Mouse (Mus musculus): Measurements from ENCODE around the gene Ccnj. TPM values are rescaled to one million over a fixed set of nuclear protein-coding genes. Genes with fewer than 3 reads are reported as not detected.
A peak's percentile ranks its signal among the peaks of the same experiment; 100 is the strongest.

Gene Ccnj
- polyA plus RNA-seq (2015; fragmentation: Nextera tagmentation; extraction: Ambion mirVana), result 2.9 and 3.3 TPM in 2 replicates

DNA sequence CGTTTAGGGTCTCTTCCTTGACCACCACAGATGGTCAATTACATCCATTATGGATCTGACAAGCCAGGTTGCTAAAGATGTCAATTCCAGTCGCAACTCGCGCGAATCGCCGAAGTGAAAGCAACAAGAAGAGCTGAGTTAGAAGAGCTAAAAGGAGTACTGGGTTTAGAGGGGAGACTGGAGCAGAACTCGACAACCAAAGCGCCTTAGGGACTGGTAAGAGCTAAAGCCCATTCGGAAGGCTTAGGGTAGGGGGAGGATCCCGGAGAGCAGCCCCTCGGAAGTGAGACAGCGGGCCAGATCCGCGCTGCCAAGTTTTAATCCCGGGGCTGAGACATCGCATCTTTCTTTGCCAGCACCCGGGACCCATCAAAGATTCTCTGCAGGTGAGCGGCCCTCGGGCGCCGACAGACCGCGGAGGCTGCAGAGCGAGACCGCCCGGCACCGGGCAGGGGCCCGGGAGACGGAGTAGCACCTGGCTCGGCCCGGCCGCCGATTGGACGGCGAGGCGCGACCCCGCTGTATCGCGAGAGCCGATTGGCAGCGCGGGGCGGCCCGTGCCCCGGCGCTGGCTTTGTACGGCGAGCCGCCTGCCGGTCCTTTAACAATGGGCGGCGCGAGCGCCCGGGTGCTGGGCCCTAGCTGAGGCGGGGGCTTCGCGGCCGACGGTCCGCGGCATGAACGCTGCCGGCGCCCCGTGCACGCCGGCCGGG, at the start of gene Ccnj:
Gene Ccnj (plus strand): TSS at position 577 of the 713 bp plus-strand sequence.
- WGBS, result under 1% methylated on average over 68 of the region's 71 CpGs
- peak within 1 kb of the TSS; percentile 89 for H3K9ac ChIP-seq (ENCODE audit: low read depth, low read length)
- peak within 1 kb of the TSS; percentile 78 for H3K27ac ChIP-seq (ENCODE audit: low read depth, low read length)
- H3K4me3 ChIP-seq (ENCODE audit: low read depth, low read length), result peak within 1 kb of the TSS; percentile 78
- no peaks in the 10 kb centered on the region for H3K27me3 ChIP-seq (replicated peaks; ENCODE audit: control insufficient read depth, insufficient read depth, low read length)
- peak; percentile 99 for ATAC-seq
- peak; percentile 25; the same call in 1 of the 2 replicates for TF ChIP-seq CTCF (IDR thresholded peaks at IDR 0.05; ENCODE audit: low read depth)
- 0 out of 2 replicates have a peak, but pooled peaks cover 3% of the 10 kb centered on the region for H3K4me1 ChIP-seq (replicated peaks; ENCODE audit: control insufficient read depth, insufficient read depth, low read length)
- H3K4me2 ChIP-seq (replicated peaks; ENCODE audit: low read depth), result peak within 1 kb of the TSS; percentile 81
- no peaks in the 10 kb centered on the region for H3K36me3 ChIP-seq (ENCODE audit: control insufficient read depth, insufficient read depth)
- no peaks in the 10 kb centered on the region for H3K9me3 ChIP-seq (ENCODE audit: control insufficient read depth)

- TF ChIP-seq CTCF (IDR thresholded peaks at IDR 0.05; ENCODE audit: low read depth), result no peak
- H3K27me3 ChIP-seq (replicated peaks; ENCODE audit: control insufficient read depth, insufficient read depth, low read length), result no peaks in the 10 kb centered on the region
- H3K9me3 ChIP-seq (ENCODE audit: control insufficient read depth), result no peaks in the 10 kb centered on the region
- H3K4me2 ChIP-seq (replicated peaks; ENCODE audit: low read depth), result no peak overlapping the region
- H3K4me1 ChIP-seq (replicated peaks; ENCODE audit: control insufficient read depth, insufficient read depth, low read length), result no peaks in the 10 kb centered on the region
- 68% methylated on average over 15 of the region's 15 CpGs for WGBS
- H3K9ac ChIP-seq (ENCODE audit: low read depth, low read length), result no peak overlapping the region
- ATAC-seq, result no peak
- H3K27ac ChIP-seq (ENCODE audit: low read depth, low read length), result no peak overlapping the region
- no peaks in the 10 kb centered on the region for H3K36me3 ChIP-seq (ENCODE audit: control insufficient read depth, insufficient read depth)
- no peak overlapping the region for H3K4me3 ChIP-seq (ENCODE audit: low read depth, low read length)
These were observed 42.9 kb upstream of the Ccnj start for GRCm38 (mm10) chr19:40788004-40788714.

- Histone ChIP-seq H3K27me3 (replicated peaks; ENCODE audit: control insufficient read depth, insufficient read depth, low read length) (no peaks in the 10 kb centered on the region), H3K4me2 (replicated peaks; ENCODE audit: low read depth) (no peak overlapping the region), H3K27ac (ENCODE audit: low read depth, low read length) (no peak overlapping the region), H3K9ac (ENCODE audit: low read depth, low read length) (no peak overlapping the region), H3K4me3 (ENCODE audit: low read depth, low read length) (no peak overlapping the region), H3K4me1 (replicated peaks; ENCODE audit: control insufficient read depth, insufficient read depth, low read length) (no peaks in the 10 kb centered on the region), H3K36me3 (ENCODE audit: control insufficient read depth, insufficient read depth) (no peaks in the 10 kb centered on the region), H3K9me3 (ENCODE audit: control insufficient read depth) (no peaks in the 10 kb centered on the region)
- WGBS, result 67% methylated on average over 2 of the region's 2 CpGs
- TF ChIP-seq CTCF (IDR thresholded peaks at IDR 0.05; ENCODE audit: low read depth), result no peak
- ATAC-seq, result no peak
These were observed 42.4 kb upstream of the Ccnj start for GRCm38 (mm10) chr19:40788715-40789084.

GRCm38 (mm10) chr19:40805176-40805737, 25.8 kb upstream of the Ccnj start:
- WGBS, result 26% methylated on average over 7 of the region's 7 CpGs
- no peaks in the 10 kb centered on the region for H3K27me3 ChIP-seq (replicated peaks; ENCODE audit: control insufficient read depth, insufficient read depth, low read length)
- H3K36me3 ChIP-seq (ENCODE audit: control insufficient read depth, insufficient read depth), result no peaks in the 10 kb centered on the region
- no peak overlapping the region for H3K27ac ChIP-seq (ENCODE audit: low read depth, low read length)
- no peak for ATAC-seq
- TF ChIP-seq CTCF (IDR thresholded peaks at IDR 0.05; ENCODE audit: low read depth), result no peak
- no peaks in the 10 kb centered on the region for H3K9me3 ChIP-seq (ENCODE audit: control insufficient read depth)
- no peak overlapping the region for H3K9ac ChIP-seq (ENCODE audit: low read depth, low read length)
- no peak overlapping the region for H3K4me3 ChIP-seq (ENCODE audit: low read depth, low read length)
- no peaks in the 10 kb centered on the region for H3K4me1 ChIP-seq (replicated peaks; ENCODE audit: control insufficient read depth, insufficient read depth, low read length)
- H3K4me2 ChIP-seq (replicated peaks; ENCODE audit: low read depth), result no peak overlapping the region

- no peaks in the 10 kb centered on the region for H3K4me1 ChIP-seq (replicated peaks; ENCODE audit: control insufficient read depth, insufficient read depth, low read length)
- no peaks in the 10 kb centered on the region for H3K36me3 ChIP-seq (ENCODE audit: control insufficient read depth, insufficient read depth)
- no peaks in the 10 kb centered on the region for H3K9me3 ChIP-seq (ENCODE audit: control insufficient read depth)
- H3K4me2 ChIP-seq (replicated peaks; ENCODE audit: low read depth), result no peak overlapping the region
- no peak for TF ChIP-seq CTCF (IDR thresholded peaks at IDR 0.05; ENCODE audit: low read depth)
- ATAC-seq, result no peak
- WGBS, result 76% methylated on average over 7 of the region's 7 CpGs
- H3K9ac ChIP-seq (ENCODE audit: low read depth, low read length), result no peak overlapping the region
- H3K27ac ChIP-seq (ENCODE audit: low read depth, low read length), result no peak overlapping the region
- no peaks in the 10 kb centered on the region for H3K27me3 ChIP-seq (replicated peaks; ENCODE audit: control insufficient read depth, insufficient read depth, low read length)
- no peak overlapping the region for H3K4me3 ChIP-seq (ENCODE audit: low read depth, low read length)
These were observed 21.2 kb upstream of the Ccnj start for GRCm38 (mm10) chr19:40809858-40810257.

DNA sequence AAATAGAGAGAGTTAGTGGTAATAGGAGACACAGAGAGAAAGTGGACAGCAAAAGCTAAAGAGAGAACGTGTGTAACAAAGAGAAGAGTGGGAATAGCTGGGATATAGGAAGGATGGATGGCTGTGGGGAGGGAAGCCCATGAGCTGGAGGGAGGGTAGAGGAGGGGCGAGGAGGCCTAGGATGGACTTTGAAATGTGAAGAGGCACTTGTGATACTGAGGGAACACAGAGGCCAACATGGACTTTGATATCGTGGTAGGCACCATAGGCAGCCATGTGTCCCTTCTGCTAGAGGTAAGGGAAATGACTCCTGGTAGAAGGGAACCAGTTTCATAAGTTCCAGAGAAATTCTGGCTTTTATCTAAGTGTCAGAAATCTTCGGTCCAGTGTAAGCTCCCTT, 19.2 kb upstream of the Ccnj start:
- no peak overlapping the region for H3K4me3 ChIP-seq (ENCODE audit: low read depth, low read length)
- no peaks in the 10 kb centered on the region for H3K36me3 ChIP-seq (ENCODE audit: control insufficient read depth, insufficient read depth)
- no peak overlapping the region for H3K27ac ChIP-seq (ENCODE audit: low read depth, low read length)
- H3K4me2 ChIP-seq (replicated peaks; ENCODE audit: low read depth), result no peak overlapping the region
- no peaks in the 10 kb centered on the region for H3K4me1 ChIP-seq (replicated peaks; ENCODE audit: control insufficient read depth, insufficient read depth, low read length)
- no peak for TF ChIP-seq CTCF (IDR thresholded peaks at IDR 0.05; ENCODE audit: low read depth)
- H3K27me3 ChIP-seq (replicated peaks; ENCODE audit: control insufficient read depth, insufficient read depth, low read length), result no peaks in the 10 kb centered on the region
- peak; percentile 85 for ATAC-seq
- no peaks in the 10 kb centered on the region for H3K9me3 ChIP-seq (ENCODE audit: control insufficient read depth)
- WGBS, result 60% methylated on average over 4 of the region's 4 CpGs
- no peak overlapping the region for H3K9ac ChIP-seq (ENCODE audit: low read depth, low read length)
